Mouse (Mus musculus) CH12F3 (cell line): Measurements from ENCODE around the gene Gm45208.
"Not testable (repeated sequence)": the region's sequence is repeated elsewhere in the genome, so short reads cannot be mapped to it uniquely, and the experiment has no call there.

ENCODE experiments used
- in situ Hi-C: fragments of 300-500 bp; cut with MboI; formaldehyde crosslinking; loops from 2 replicates; pipeline ENCODE4 v1.14.3; 2020; ENCODE audit warnings: low sequenced_read_pairs

Gene Gm45208

GRCm38 (mm10) chrX:7725841-7726240 lies 3.8 kb downstream of the Gm45208 start:
- in situ Hi-C loops: no loop called here

- in situ Hi-C loops: no loop called here
Measured at GRCm38 (mm10) chrX:7727176-7727575, 5.1 kb downstream of the Gm45208 start.

GRCm38 (mm10) chrX:7728215-7728921 lies 6.3 kb downstream of the Gm45208 start, which contains the start of gene Praf2:
Gene Praf2 (plus strand): TSS chrX:7728439.
- in situ Hi-C loops: no loop called here

GRCm38 (mm10) chrX:7728922-7729265 lies 6.8 kb downstream of the Gm45208 start:
- in situ Hi-C loops: no loop called here

- in situ Hi-C loops: no loop called here
Measured at GRCm38 (mm10) chrX:7733571-7734156, 11.6 kb downstream of the Gm45208 start.

GRCm38 (mm10) chrX:7739336-7740081 lies 17.5 kb downstream of the Gm45208 start:
- in situ Hi-C loops: no loop called here

- in situ Hi-C loops: no loop called here
Measured at GRCm38 (mm10) chrX:7740082-7740819, 18.2 kb downstream of the Gm45208 start.

- in situ Hi-C loops: no loop called here
Measured at GRCm38 (mm10) chrX:7741103-7741502, 19.1 kb downstream of the Gm45208 start.

GRCm38 (mm10) chrX:7743470-7743869 lies 21.4 kb downstream of the Gm45208 start:
- in situ Hi-C loops: no loop called here

- in situ Hi-C loops: no loop called here
Measured at GRCm38 (mm10) chrX:7744940-7745339, 22.9 kb downstream of the Gm45208 start.

- in situ Hi-C loops: no loop called here
Measured at GRCm38 (mm10) chrX:7745429-7745828, 23.4 kb downstream of the Gm45208 start.

- in situ Hi-C loops: no loop called here
Measured at GRCm38 (mm10) chrX:7750432-7751116, 28.5 kb downstream of the Gm45208 start, which contains the start of gene Ccdc120. Gene Ccdc120 (minus strand): TSS chrX:7750905.

- in situ Hi-C loops: not testable (repeated sequence)
Measured at GRCm38 (mm10) chrX:7753627-7754026, 31.6 kb downstream of the Gm45208 start.

GRCm38 (mm10) chrX:7762137-7762920 lies 40.3 kb downstream of the Gm45208 start, which contains the start of gene Tfe3:
Gene Tfe3 (plus strand): TSS chrX:7762560.
- in situ Hi-C loops: no loop called here

GRCm38 (mm10) chrX:7762921-7763197 lies 40.8 kb downstream of the Gm45208 start:
- in situ Hi-C loops: no loop called here

GRCm38 (mm10) chrX:7763631-7764393 lies 41.8 kb downstream of the Gm45208 start:
- in situ Hi-C loops: no loop called here

GRCm38 (mm10) chrX:7764657-7765280 lies 42.7 kb downstream of the Gm45208 start:
- in situ Hi-C loops: no loop called here

GRCm38 (mm10) chrX:7765281-7765670 lies 43.2 kb downstream of the Gm45208 start:
- in situ Hi-C loops: no loop called here

GRCm38 (mm10) chrX:7765764-7766163 lies 43.7 kb downstream of the Gm45208 start:
- in situ Hi-C loops: no loop called here
